Mouse (Mus musculus) layer of hippocampus, adult 2 months (tissue): ENCODE measurements around the gene Grb7. TPM values are rescaled to one million over a fixed set of nuclear protein-coding genes. Genes with fewer than 3 reads are reported as not detected.
A peak's percentile ranks its signal among the peaks of the same experiment; 100 is the strongest.

Source experiments
- DNase-seq, 2 experiments: peaks; one replicate each; pipeline ENCODE4 v3.0.0; 2022; ENCODE audit warnings: low spot score in 2 of 2
- H3K27ac ChIP-seq: fragments of 200-600 bp; 2 replicates; pipeline ENCODE4 v1.8.1; 2022
- H3K4me3 ChIP-seq: fragments of 200-600 bp; 2 replicates; pipeline ENCODE4 v1.8.1; 2022; ENCODE audit warnings: mild to moderate bottlenecking
- CTCF ChIP-seq: fragments of 200-600 bp; conservative IDR thresholded peaks from 2 replicates; pipeline ENCODE4 v1.8.1; 2022; ENCODE audit warnings: antibody characterized with exemption, mild to moderate bottlenecking, moderate library complexity
- long read RNA-seq, 2 experiments: library from polyadenylated mRNA; stranded (forward); transcript quantifications; one replicate each; pipeline ENCODE4 v2.0.0; 2021; ENCODE audit warnings: borderline mapping rate in 2 of 2
- total RNA-seq, 2 experiments: library from RNA; stranded (reverse); gene quantifications; 2 replicates each; pipeline ENCODE4 v1.2.3; 2021

The Grb7 gene
- 1 to 10 TPM; 1.5 to 1.6 TPM for total RNA-seq
- long read RNA-seq, experiment 1, result 0 reads
- long read RNA-seq, experiment 2, result 0 reads

GRCm38 (mm10) chr11:98446213-98446561 is at the start of gene Grb7:
Grb7 (plus strand) TSS chr11:98446394.
- no peak for TF ChIP-seq CTCF
- H3K27ac ChIP-seq, result peak within 1 kb of the TSS; percentile 55; the same call in 1 of the 2 replicates
- peak within 1 kb of the TSS; percentile 30; the same call in 1 of the 2 replicates for H3K4me3 ChIP-seq
- DNase-seq, result no peak

- Histone ChIP-seq H3K4me3 (no peak overlapping the region), H3K27ac (no peak overlapping the region)
- no peak for DNase-seq
- no peak for TF ChIP-seq CTCF
These were observed 48.2 kb upstream of the Grb7 start for GRCm38 (mm10) chr11:98397946-98398345.

GRCm38 (mm10) chr11:98400161-98400726 is 46.0 kb upstream of the Grb7 start, which contains the start of gene Pgap3:
Pgap3 (minus strand) TSS chr11:98400490.
- TF ChIP-seq CTCF, result no peak
- peak; percentile 77 to 89 for DNase-seq
- H3K4me3 ChIP-seq, result peak within 1 kb of the TSS; percentile 78

GRCm38 (mm10) chr11:98400816-98401215 is 45.4 kb upstream of the Grb7 start:
- H3K4me3 ChIP-seq, result peak overlapping the region; percentile 78
- peak overlapping the region; percentile 90 for H3K27ac ChIP-seq
- TF ChIP-seq CTCF, result no peak
- no peak for DNase-seq

More at GRCm38 (mm10) chr11:98400161-98400726, 46.0 kb upstream of the Grb7 start, which contains the start of gene Pgap3:
- peak within 1 kb of the TSS; percentile 90 for H3K27ac ChIP-seq

GRCm38 (mm10) chr11:98406621-98407020 is 39.6 kb upstream of the Grb7 start:
- H3K4me3 ChIP-seq, result no peak overlapping the region
- H3K27ac ChIP-seq, result no peak overlapping the region
- no peak for DNase-seq
- TF ChIP-seq CTCF, result no peak

- no peak for TF ChIP-seq CTCF
- H3K27ac ChIP-seq, result no peak overlapping the region
- no peak for DNase-seq
- no peak overlapping the region for H3K4me3 ChIP-seq
These were observed 37.3 kb upstream of the Grb7 start for GRCm38 (mm10) chr11:98408872-98409271.

GRCm38 (mm10) chr11:98409341-98409822 is 36.8 kb upstream of the Grb7 start:
- Histone ChIP-seq H3K4me3 (no peak overlapping the region), H3K27ac (no peak overlapping the region)
- no peak for TF ChIP-seq CTCF
- DNase-seq, result no peak

- DNase-seq, result no peak
- H3K27ac ChIP-seq, result peak within 1 kb of the TSS; percentile 69; the same call in 1 of the 2 replicates
- no peak for TF ChIP-seq CTCF
These were observed 33.9 kb upstream of the Grb7 start, which contains the start of gene Erbb2 for GRCm38 (mm10) chr11:98412273-98412796. Erbb2 (plus strand) TSS chr11:98412470.

GRCm38 (mm10) chr11:98412797-98413301 is 33.3 kb upstream of the Grb7 start:
- peak overlapping the region; percentile 63 for H3K4me3 ChIP-seq
- no peak for TF ChIP-seq CTCF
- DNase-seq, result no peak
- peak overlapping the region; percentile 69; the same call in 1 of the 2 replicates for H3K27ac ChIP-seq

More at GRCm38 (mm10) chr11:98412273-98412796, 33.9 kb upstream of the Grb7 start, which contains the start of gene Erbb2:
- peak within 1 kb of the TSS; percentile 63 for H3K4me3 ChIP-seq

- TF ChIP-seq CTCF, result no peak
- Histone ChIP-seq H3K27ac (no peak overlapping the region), H3K4me3 (no peak overlapping the region)
- no peak for DNase-seq
These were observed 32.5 kb upstream of the Grb7 start for GRCm38 (mm10) chr11:98413731-98414130.

- Histone ChIP-seq H3K4me3 (no peak overlapping the region), H3K27ac (no peak overlapping the region)
- no peak for DNase-seq
- no peak for TF ChIP-seq CTCF
These were observed 32.0 kb upstream of the Grb7 start for GRCm38 (mm10) chr11:98414162-98414561.

- Histone ChIP-seq H3K27ac (no peak overlapping the region), H3K4me3 (no peak overlapping the region)
- DNase-seq, result no peak
- no peak for TF ChIP-seq CTCF
These were observed 29.1 kb upstream of the Grb7 start for GRCm38 (mm10) chr11:98417074-98417473.

- no peak overlapping the region for H3K4me3 ChIP-seq
- H3K27ac ChIP-seq, result no peak overlapping the region
- TF ChIP-seq CTCF, result no peak
- DNase-seq, result no peak
These were observed 27.9 kb upstream of the Grb7 start for GRCm38 (mm10) chr11:98418273-98418672.

GRCm38 (mm10) chr11:98418939-98419547 is 27.2 kb upstream of the Grb7 start:
- no peak for TF ChIP-seq CTCF
- DNase-seq, result no peak
- Histone ChIP-seq H3K27ac (no peak overlapping the region), H3K4me3 (no peak overlapping the region)
